Mouse (Mus musculus): ENCODE measurements at regions not wholly inside any gene's neighbourhood (a gene's known extent, or its start where the extent isn't known, plus 50 kb on each side); places are given as distances from the start of the nearest gene placed in this dataset.

DNA sequence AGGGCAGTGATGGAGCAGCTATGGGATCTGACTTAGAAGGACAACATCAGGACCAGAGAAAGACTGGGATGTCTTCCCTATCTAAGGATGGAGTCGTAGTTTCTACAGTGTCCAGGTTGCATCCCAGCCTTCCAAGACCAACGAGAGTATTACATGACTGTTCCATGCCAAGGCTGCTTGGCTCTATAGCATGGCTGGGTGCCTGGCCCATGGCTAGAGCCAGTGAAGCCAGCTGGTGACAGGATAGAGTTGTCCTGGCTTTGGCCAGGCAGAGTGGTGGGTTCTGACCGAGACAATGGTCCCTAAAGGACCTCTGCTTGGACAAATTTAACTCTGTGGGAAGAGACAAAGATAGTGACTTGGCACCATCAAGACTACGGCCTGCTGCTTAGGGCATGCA lies 187.2 kb upstream of the 4931429L15Rik start:
- TF ChIP-seq MYOD1 (IDR thresholded peaks at IDR 0.05; ENCODE audit: control insufficient read depth, insufficient read length, low read depth) (no peak), USF1 (IDR thresholded peaks at IDR 0.05; ENCODE audit: low read depth) (no peak), MAX (IDR thresholded peaks at IDR 0.05) (no peak), FOSL1 (IDR thresholded peaks at IDR 0.05; ENCODE audit: insufficient read depth, low read length, poor library complexity, severe bottlenecking) (no peak), CTCF (IDR thresholded peaks at IDR 0.05; ENCODE audit: control insufficient read depth, insufficient read depth, insufficient read length) (no peak), CEBPB (IDR thresholded peaks at IDR 0.05; ENCODE audit: low read depth) (no peak), MYOG (IDR thresholded peaks at IDR 0.05; ENCODE audit: control insufficient read depth, extremely low read depth, insufficient read length) (no peak)
- Histone ChIP-seq H3K79me2 (ENCODE audit: control insufficient read depth, insufficient read depth) (no peaks in the 10 kb centered on the region), H3K79me3 (ENCODE audit: low read depth) (no peaks in the 10 kb centered on the region), H3K27me3 (ENCODE audit: control insufficient read depth, insufficient read depth, insufficient read length) (no peaks in the 10 kb centered on the region), H3ac (ENCODE audit: control insufficient read depth, insufficient read length, low read depth) (no peak overlapping the region), H3K36me3 (ENCODE audit: control insufficient read depth, insufficient read depth) (no peaks in the 10 kb centered on the region), H3K4me3 (ENCODE audit: insufficient read depth, poor library complexity, severe bottlenecking) (no peak overlapping the region)

DNA sequence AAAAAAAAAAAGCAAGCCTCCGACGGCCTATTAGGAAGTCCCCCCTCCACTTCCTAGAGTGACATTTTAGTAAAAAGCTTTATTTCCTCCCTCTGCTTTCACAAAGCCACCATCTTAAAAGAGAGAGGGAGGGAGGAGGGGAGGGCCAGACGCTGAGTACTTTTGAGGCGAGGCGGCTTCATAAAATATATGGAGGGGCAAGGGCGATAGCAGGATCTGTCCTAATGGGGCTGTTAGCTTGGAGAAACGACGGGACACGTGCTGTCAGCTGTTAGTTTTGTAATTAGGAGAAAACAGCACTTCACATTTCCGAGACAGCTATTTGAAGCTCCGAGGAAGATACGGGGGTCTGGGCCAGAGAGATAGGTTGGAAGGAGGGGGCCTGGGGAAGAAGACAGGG lies 184.8 kb upstream of the 4931429L15Rik start:
- TF ChIP-seq MAX (IDR thresholded peaks at IDR 0.05) (no peak), CEBPB (IDR thresholded peaks at IDR 0.05; ENCODE audit: low read depth) (no peak), USF1 (IDR thresholded peaks at IDR 0.05; ENCODE audit: low read depth) (no peak), MYOG (IDR thresholded peaks at IDR 0.05; ENCODE audit: control insufficient read depth, extremely low read depth, insufficient read length) (no peak), CTCF (IDR thresholded peaks at IDR 0.05; ENCODE audit: control insufficient read depth, insufficient read depth, insufficient read length) (no peak), MYOD1 (IDR thresholded peaks at IDR 0.05; ENCODE audit: control insufficient read depth, insufficient read length, low read depth) (no peak), FOSL1 (IDR thresholded peaks at IDR 0.05; ENCODE audit: insufficient read depth, low read length, poor library complexity, severe bottlenecking) (no peak)
- H3K36me3 ChIP-seq (ENCODE audit: control insufficient read depth, insufficient read depth): no peaks in the 10 kb centered on the region
- no peaks in the 10 kb centered on the region for H3K79me2 ChIP-seq (ENCODE audit: control insufficient read depth, insufficient read depth)
- H3K4me3 ChIP-seq (ENCODE audit: insufficient read depth, poor library complexity, severe bottlenecking): no peak overlapping the region
- H3K27me3 ChIP-seq (ENCODE audit: control insufficient read depth, insufficient read depth, insufficient read length): no peaks in the 10 kb centered on the region
- H3K79me3 ChIP-seq (ENCODE audit: low read depth): no peaks in the 10 kb centered on the region
- H3ac ChIP-seq (ENCODE audit: control insufficient read depth, insufficient read length, low read depth): no peak overlapping the region

DNA sequence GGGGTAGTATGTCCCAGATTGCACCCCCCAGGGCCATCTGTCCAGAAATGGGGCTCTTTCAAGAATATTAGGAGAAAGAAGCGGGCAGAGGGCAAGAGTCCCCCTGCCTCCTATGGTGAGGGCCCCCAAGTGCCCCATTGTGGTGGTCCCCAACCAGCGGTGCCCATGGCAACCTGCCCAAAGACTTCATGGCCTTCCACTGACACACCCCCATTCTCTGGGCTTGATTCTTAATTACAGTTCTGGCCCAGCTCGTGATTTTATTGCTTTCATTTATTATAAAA lies 184.3 kb upstream of the 4931429L15Rik start:
- H3K79me3 ChIP-seq (ENCODE audit: low read depth): no peaks in the 10 kb centered on the region
- no peak overlapping the region for H3K4me3 ChIP-seq (ENCODE audit: insufficient read depth, poor library complexity, severe bottlenecking)
- H3K27me3 ChIP-seq (ENCODE audit: control insufficient read depth, insufficient read depth, insufficient read length): no peaks in the 10 kb centered on the region
- no peak for TF ChIP-seq USF1 (IDR thresholded peaks at IDR 0.05; ENCODE audit: low read depth)
- TF ChIP-seq CTCF (IDR thresholded peaks at IDR 0.05; ENCODE audit: control insufficient read depth, insufficient read depth, insufficient read length): no peak
- H3K79me2 ChIP-seq (ENCODE audit: control insufficient read depth, insufficient read depth): no peaks in the 10 kb centered on the region
- H3K36me3 ChIP-seq (ENCODE audit: control insufficient read depth, insufficient read depth): no peaks in the 10 kb centered on the region
- H3ac ChIP-seq (ENCODE audit: control insufficient read depth, insufficient read length, low read depth): no peak overlapping the region

DNA sequence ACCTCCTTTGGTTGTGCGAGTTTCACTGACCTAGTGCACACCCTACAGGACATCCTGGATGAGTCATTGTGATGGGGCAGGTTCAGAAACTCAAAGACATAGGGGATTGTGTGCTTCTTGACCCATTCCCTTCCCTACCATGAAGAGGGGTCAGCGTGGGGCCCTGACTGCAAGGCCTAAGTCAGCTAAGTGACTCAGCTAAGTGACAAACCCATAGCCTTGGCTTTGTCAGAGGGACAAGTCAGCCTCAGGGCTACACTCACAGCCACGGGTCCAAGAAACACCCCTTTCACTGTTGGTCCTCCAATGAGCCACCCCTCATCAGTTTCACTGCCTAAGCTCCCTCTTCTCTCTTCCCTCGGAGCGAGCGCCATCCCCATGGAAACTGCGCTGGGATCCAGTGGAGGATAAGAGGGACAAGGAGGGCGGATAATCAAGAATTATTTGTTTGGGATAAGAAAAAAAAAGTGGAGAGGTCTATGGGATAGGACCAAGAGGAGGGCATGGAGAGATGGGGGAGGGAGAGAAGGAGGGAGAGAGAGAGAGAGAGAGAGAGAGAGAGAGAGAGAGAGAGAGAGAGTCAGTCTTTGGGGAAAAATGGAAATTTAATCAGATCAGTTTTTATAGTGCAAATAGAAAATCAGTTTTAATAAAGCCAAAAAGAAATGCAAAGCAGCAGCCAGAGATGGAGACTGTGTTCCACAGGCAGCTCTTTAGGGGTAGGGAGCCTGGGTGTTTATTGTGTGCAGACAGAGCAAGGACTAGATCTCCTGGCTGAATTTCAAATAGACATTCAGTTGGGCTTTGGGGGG lies 183.7 kb upstream of the 4931429L15Rik start:
- no peak overlapping the region for H3ac ChIP-seq (ENCODE audit: control insufficient read depth, insufficient read length, low read depth)
- no peaks in the 10 kb centered on the region for H3K36me3 ChIP-seq (ENCODE audit: control insufficient read depth, insufficient read depth)
- no peaks in the 10 kb centered on the region for H3K27me3 ChIP-seq (ENCODE audit: control insufficient read depth, insufficient read depth, insufficient read length)
- TF ChIP-seq MYOD1 (IDR thresholded peaks at IDR 0.05; ENCODE audit: control insufficient read depth, insufficient read length, low read depth): no peak
- TF ChIP-seq USF1 (IDR thresholded peaks at IDR 0.05; ENCODE audit: low read depth): no peak
- no peak for TF ChIP-seq FOSL1 (IDR thresholded peaks at IDR 0.05; ENCODE audit: insufficient read depth, low read length, poor library complexity, severe bottlenecking)
- no peak for TF ChIP-seq CTCF (IDR thresholded peaks at IDR 0.05; ENCODE audit: control insufficient read depth, insufficient read depth, insufficient read length)
- TF ChIP-seq MAX (IDR thresholded peaks at IDR 0.05): no peak
- TF ChIP-seq CEBPB (IDR thresholded peaks at IDR 0.05; ENCODE audit: low read depth): no peak
- no peak for TF ChIP-seq MYOG (IDR thresholded peaks at IDR 0.05; ENCODE audit: control insufficient read depth, extremely low read depth, insufficient read length)
- no peak overlapping the region for H3K4me3 ChIP-seq (ENCODE audit: insufficient read depth, poor library complexity, severe bottlenecking)
- no peaks in the 10 kb centered on the region for H3K79me3 ChIP-seq (ENCODE audit: low read depth)
- H3K79me2 ChIP-seq (ENCODE audit: control insufficient read depth, insufficient read depth): no peaks in the 10 kb centered on the region

DNA sequence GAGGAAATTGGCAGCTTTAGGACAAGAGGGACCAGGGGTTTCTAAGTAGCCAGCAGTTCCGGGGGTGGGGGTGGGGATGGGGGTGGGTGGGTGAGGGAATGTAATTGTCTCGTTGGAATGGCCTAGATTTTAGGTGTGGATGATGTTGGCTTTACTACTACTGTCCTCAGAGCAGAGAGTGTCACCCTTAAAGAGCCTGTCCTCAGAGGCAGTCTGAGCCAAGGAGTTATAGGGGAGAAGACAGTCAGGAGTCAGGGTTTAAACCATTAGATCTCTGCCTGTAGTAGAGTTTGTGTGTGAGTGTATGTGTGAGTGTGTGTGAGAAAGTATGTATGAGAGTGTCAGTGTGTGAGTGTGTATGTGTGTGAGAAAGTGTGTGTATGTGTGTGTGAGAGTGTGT lies 179.6 kb upstream of the 4931429L15Rik start:
- H3K79me2 ChIP-seq (ENCODE audit: control insufficient read depth, insufficient read depth): no peaks in the 10 kb centered on the region
- H3ac ChIP-seq (ENCODE audit: control insufficient read depth, insufficient read length, low read depth): no peak overlapping the region
- no peaks in the 10 kb centered on the region for H3K27me3 ChIP-seq (ENCODE audit: control insufficient read depth, insufficient read depth, insufficient read length)
- TF ChIP-seq MYOG (IDR thresholded peaks at IDR 0.05; ENCODE audit: control insufficient read depth, extremely low read depth, insufficient read length): no peak
- no peak for TF ChIP-seq CTCF (IDR thresholded peaks at IDR 0.05; ENCODE audit: control insufficient read depth, insufficient read depth, insufficient read length)
- TF ChIP-seq MAX (IDR thresholded peaks at IDR 0.05): no peak
- TF ChIP-seq USF1 (IDR thresholded peaks at IDR 0.05; ENCODE audit: low read depth): no peak
- TF ChIP-seq MYOD1 (IDR thresholded peaks at IDR 0.05; ENCODE audit: control insufficient read depth, insufficient read length, low read depth): no peak
- no peak for TF ChIP-seq FOSL1 (IDR thresholded peaks at IDR 0.05; ENCODE audit: insufficient read depth, low read length, poor library complexity, severe bottlenecking)
- TF ChIP-seq CEBPB (IDR thresholded peaks at IDR 0.05; ENCODE audit: low read depth): no peak
- H3K79me3 ChIP-seq (ENCODE audit: low read depth): no peaks in the 10 kb centered on the region
- H3K4me3 ChIP-seq (ENCODE audit: insufficient read depth, poor library complexity, severe bottlenecking): no peak overlapping the region
- no peaks in the 10 kb centered on the region for H3K36me3 ChIP-seq (ENCODE audit: control insufficient read depth, insufficient read depth)

DNA sequence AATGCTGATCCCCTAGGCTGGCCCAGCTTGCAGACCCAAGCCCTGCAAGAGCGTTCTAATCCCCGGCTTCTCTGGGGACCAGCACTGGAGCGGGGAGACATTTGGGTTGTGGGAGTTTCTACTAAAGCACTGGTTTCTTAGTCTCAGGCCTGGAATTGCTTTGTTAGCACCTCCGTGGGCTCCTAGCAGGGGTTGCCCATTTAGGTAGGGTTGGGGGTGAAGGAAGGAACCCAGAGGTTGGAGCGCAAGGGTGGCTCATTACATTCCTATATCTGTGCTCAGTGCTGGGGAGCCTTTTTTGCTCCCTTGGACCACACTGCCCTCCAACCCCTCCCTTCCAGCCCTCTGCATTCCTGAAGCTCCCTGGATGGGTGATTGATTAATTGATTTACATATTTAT lies 179.1 kb upstream of the 4931429L15Rik start:
- Histone ChIP-seq H3ac (ENCODE audit: control insufficient read depth, insufficient read length, low read depth) (no peak overlapping the region), H3K79me2 (ENCODE audit: control insufficient read depth, insufficient read depth) (no peaks in the 10 kb centered on the region), H3K79me3 (ENCODE audit: low read depth) (no peaks in the 10 kb centered on the region), H3K27me3 (ENCODE audit: control insufficient read depth, insufficient read depth, insufficient read length) (no peaks in the 10 kb centered on the region), H3K36me3 (ENCODE audit: control insufficient read depth, insufficient read depth) (no peaks in the 10 kb centered on the region), H3K4me3 (ENCODE audit: insufficient read depth, poor library complexity, severe bottlenecking) (no peak overlapping the region)
- TF ChIP-seq USF1 (IDR thresholded peaks at IDR 0.05; ENCODE audit: low read depth) (no peak), FOSL1 (IDR thresholded peaks at IDR 0.05; ENCODE audit: insufficient read depth, low read length, poor library complexity, severe bottlenecking) (no peak), MYOD1 (IDR thresholded peaks at IDR 0.05; ENCODE audit: control insufficient read depth, insufficient read length, low read depth) (no peak), CEBPB (IDR thresholded peaks at IDR 0.05; ENCODE audit: low read depth) (no peak), MAX (IDR thresholded peaks at IDR 0.05) (no peak), CTCF (IDR thresholded peaks at IDR 0.05; ENCODE audit: control insufficient read depth, insufficient read depth, insufficient read length) (no peak), MYOG (IDR thresholded peaks at IDR 0.05; ENCODE audit: control insufficient read depth, extremely low read depth, insufficient read length) (no peak)
